Mouse (Mus musculus) liver, postnatal 0 days (tissue): ENCODE results near the gene Ksr2. TPM values are rescaled to one million over a fixed set of nuclear protein-coding genes. Genes with fewer than 3 reads are reported as not detected.
A peak's percentile ranks its signal among the peaks of the same experiment; 100 is the strongest.

Source experiments
- ATAC-seq: fragments of 200-750 bp; cut with Nextera tagmentation; 2 replicates; pipeline ENCODE4 v1.8.0; 2017; ENCODE audit warnings: mild to moderate bottlenecking, moderate library complexity
- DNase-seq: peaks from one replicate; pipeline ENCODE4 v3.0.0-alpha.2; 2016
- H3K27ac ChIP-seq: fragments of 300-500 bp; sonication (generic); 2 replicates; pipeline ENCODE4 v1.5.1; 2014; ENCODE audit warnings: antibody characterized with exemption, moderate library complexity, mild to moderate bottlenecking, low read depth
- H3K27me3 ChIP-seq: fragments of 300-500 bp; sonication (generic); 2 replicates; pipeline ENCODE4 v1.6.1; 2014; ENCODE audit warnings: low read length, control low read depth, mixed read lengths; ENCODE audit not compliant: insufficient read depth
- H3K36me3 ChIP-seq: fragments of 300-500 bp; sonication (generic); replicated peaks from 2 replicates; pipeline ENCODE4 v1.6.1; 2014; ENCODE audit warnings: mild to moderate bottlenecking, control low read depth, low read length, moderate library complexity, mixed read lengths; ENCODE audit not compliant: insufficient read depth
- H3K4me1 ChIP-seq: fragments of 300-500 bp; sonication (generic); 2 replicates; pipeline ENCODE4 v1.6.1; 2014; ENCODE audit warnings: antibody characterized with exemption, mild to moderate bottlenecking, control low read depth; ENCODE audit not compliant: insufficient read depth
- H3K4me2 ChIP-seq: fragments of 300-500 bp; sonication (generic); 2 replicates; pipeline ENCODE4 v1.6.1; 2014; ENCODE audit warnings: low read depth, mild to moderate bottlenecking, low read length, moderate library complexity, mixed read lengths
- H3K4me3 ChIP-seq: fragments of 300-500 bp; sonication (generic); 2 replicates; pipeline ENCODE4 v1.5.1; 2014; ENCODE audit warnings: low read depth, low read length
- H3K9ac ChIP-seq: fragments of 300-500 bp; sonication (generic); replicated peaks from 2 replicates; pipeline ENCODE4 v1.6.1; 2014; ENCODE audit warnings: mild to moderate bottlenecking, moderate library complexity
- H3K9me3 ChIP-seq: fragments of 300-500 bp; sonication (generic); 2 replicates; pipeline ENCODE4 v1.6.1; 2016; ENCODE audit warnings: mild to moderate bottlenecking, control low read depth, low read length, mixed read lengths
- CTCF ChIP-seq: sonication (generic); IDR thresholded peaks from 2 replicates; pipeline ENCODE4 v1.5.1; 2016; ENCODE audit warnings: antibody characterized with exemption, low read depth
- EP300 ChIP-seq: IDR thresholded peaks from 2 replicates; pipeline ENCODE4 v1.6.1; 2016; ENCODE audit warnings: antibody characterized with exemption, low read depth, mild to moderate bottlenecking
- WGBS: fragments of 180-500 bp; shearing (Covaris S2); extraction: QIAGEN DNeasy Blood & Tissue Kit; methylation state at CpG from one replicate; pipeline ENCODE4 v1.1.7; 2014; ENCODE audit not compliant: insufficient replicate concordance; 5-methylcytosine and 5-hydroxymethylcytosine counted together
- polyA plus RNA-seq: library from polyadenylated mRNA; unstranded; fragments of >200 nt; fragmentation: Nextera tagmentation; extraction: Ambion mirVana; gene quantifications from 2 replicates; pipeline ENCODE4 v1.2.1, GENCODE M21; 2015

Gene Ksr2
- 0.08 and 0.09 TPM in 2 replicates for polyA plus RNA-seq

DNA sequence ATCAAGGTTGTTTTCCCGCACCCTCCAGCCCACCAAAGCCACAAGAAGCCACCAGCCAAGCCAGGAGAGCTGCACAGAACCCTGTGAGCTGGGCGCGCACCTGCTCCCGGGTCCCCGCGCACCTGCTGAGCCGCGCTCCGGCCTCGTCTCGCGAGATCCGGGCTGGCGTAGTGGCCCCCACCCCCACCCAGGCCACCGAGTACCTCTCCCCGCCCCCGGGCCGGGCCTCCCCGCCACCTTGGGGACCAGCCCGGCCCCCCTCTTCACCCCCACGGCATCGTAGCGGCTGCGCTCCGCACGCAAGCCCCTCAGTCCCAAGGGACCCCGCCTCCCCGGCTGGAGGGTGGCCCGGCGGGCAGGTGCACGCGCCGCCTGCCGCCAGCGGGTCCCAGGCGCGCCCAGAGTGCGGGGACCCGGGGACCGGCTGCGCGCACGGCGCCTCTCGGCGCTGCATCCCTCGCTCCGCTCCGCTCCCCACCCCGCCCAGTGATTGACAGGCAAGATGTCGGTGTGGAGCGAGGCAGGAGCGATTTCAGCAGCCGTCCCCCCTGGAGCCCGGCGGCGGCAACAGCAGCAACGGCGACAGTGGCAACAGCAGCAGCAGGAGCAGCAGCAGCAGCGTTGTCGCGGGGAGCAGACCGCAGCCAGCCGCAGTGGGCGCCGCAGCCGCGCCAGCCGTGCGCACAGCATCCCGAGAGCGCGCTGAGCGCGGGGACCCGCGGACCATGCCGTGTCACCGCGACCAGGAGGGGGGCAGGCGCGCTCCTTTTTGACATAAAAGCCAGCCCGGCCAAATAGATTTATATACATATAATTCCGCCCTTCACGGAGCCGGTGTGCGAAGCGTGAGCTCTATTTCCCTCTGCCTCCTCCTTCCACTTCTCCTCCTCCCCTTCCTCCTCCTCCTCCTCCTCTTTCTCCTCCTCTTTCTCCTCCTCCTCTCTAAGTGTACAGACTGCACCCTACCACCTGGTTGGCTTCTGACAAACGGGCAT is at the start of gene Ksr2:
Ksr2 (plus strand) TSS at position 494 of the 995 bp plus-strand sequence.
- H3K4me3 ChIP-seq = peak within 1 kb of the TSS; percentile 46
- H3K9ac ChIP-seq = 0 out of 2 replicates have a peak within 1 kb of the TSS, but pooled peaks have one; percentile 9
- peaks cover 4% of the 10 kb centered on the region; the same call in 1 of the 2 replicates for H3K4me1 ChIP-seq
- peaks cover 52% of the 10 kb centered on the region for H3K27me3 ChIP-seq
- no peaks in the 10 kb centered on the region for H3K9me3 ChIP-seq
- DNase-seq (peak; percentile 62), ATAC-seq (peak; percentile 75)
- under 1% methylated on average over 65 of the region's 89 CpGs for WGBS
- peak within 1 kb of the TSS; percentile 78 for H3K4me2 ChIP-seq
- no peaks in the 10 kb centered on the region for H3K36me3 ChIP-seq
- H3K27ac ChIP-seq = no peak within 1 kb of the TSS
- 0 out of 2 replicates have a peak, but pooled peaks have one; percentile 6 for TF ChIP-seq CTCF
- no peak for TF ChIP-seq EP300

DNA sequence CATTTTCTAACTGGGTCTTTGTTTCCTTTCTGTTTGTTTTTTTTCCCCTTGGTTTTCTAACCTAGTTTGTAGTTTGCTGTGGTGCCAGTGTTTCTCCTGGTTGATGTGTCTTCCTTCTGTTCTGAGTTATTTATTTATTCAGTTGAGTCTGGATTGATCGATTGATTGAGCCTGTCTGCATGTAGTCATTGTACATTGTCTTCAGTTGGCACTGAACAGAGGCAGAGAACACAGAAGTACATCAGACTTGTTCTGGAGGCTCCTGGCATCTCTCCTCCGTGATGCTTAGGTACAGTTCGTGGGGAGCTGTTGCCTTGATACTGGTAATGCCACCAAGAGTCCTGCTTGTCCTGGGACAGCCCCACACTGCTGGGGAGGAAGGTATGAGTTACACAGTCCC is 49.0 kb upstream of the Ksr2 start:
- H3K4me1 ChIP-seq = peaks cover 23% of the 10 kb centered on the region
- no peaks in the 10 kb centered on the region for H3K27me3 ChIP-seq
- 64% methylated on average over 3 of the region's 3 CpGs for WGBS
- no peak for DNase-seq
- H3K9ac ChIP-seq = peak overlapping the region; percentile 35
- peak overlapping the region; percentile 91 for H3K27ac ChIP-seq
- no peak overlapping the region for H3K4me3 ChIP-seq
- TF ChIP-seq CTCF (no peak), EP300 (no peak)
- H3K36me3 ChIP-seq = peaks cover 24% of the 10 kb centered on the region
- H3K4me2 ChIP-seq = peak overlapping the region; percentile 8
- ATAC-seq = no peak
- no peaks in the 10 kb centered on the region for H3K9me3 ChIP-seq

DNA sequence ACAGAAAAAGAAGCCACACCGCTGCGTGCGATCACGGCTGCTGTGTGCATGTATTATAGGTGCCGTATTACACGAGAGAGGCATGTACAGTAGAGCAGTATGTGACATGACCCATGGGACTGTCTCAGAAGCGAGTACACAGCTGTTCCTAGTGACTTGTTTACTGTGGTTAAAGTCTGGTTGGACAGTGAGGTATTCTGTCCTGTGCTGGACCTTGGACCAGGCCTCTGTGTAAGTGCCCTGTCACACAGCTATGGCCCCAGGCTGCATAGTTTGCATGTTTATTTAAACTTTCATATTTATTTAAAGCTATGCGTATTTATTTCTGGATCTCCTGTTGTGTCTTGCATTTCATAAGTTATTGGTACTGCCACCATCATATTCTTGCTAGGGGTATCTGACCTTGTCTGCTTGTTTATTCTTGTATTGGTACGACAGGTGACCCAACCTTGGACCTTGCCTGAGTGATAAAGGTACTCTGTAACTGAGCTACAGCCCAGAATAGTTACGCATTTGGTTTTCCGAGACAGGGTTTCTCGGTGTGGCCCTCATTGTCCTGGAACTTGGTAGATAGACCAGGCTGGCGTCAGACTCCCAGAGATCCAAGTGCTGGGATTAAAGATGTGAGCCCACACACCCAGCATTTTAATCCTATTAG is 47.8 kb upstream of the Ksr2 start:
- WGBS = 70% methylated on average over 13 of the region's 13 CpGs

DNA sequence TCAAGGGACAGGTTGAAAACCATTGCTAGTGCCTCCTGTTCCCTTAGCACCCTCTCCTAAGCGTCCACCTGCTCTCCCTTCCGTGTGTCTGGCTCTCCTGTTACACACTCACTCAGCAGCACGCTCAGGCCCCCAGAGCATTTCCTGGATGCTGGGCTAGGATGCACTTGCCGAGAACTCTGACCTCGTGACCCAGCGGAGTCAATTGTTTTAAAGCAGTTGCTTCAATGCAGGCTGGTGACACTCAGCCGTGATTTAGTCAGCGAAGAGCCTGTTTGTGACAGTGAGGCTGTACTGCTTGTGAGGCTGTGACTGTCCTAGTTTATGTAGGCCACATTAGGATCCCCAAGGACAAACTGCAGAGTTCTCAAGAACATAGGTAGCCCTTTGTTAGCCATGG is 46.6 kb upstream of the Ksr2 start:
- peak overlapping the region; percentile 91 for H3K27ac ChIP-seq
- WGBS = 59% methylated on average over 8 of the region's 8 CpGs

More for the DNA sequence above, 47.8 kb upstream of the Ksr2 start:
- peak overlapping the region; percentile 91 for H3K27ac ChIP-seq
- TF ChIP-seq EP300 = peak; percentile 70
- no peak for TF ChIP-seq CTCF
- no peak overlapping the region for H3K4me3 ChIP-seq
- no peaks in the 10 kb centered on the region for H3K27me3 ChIP-seq
- ATAC-seq (peak; percentile 95), DNase-seq (peak; percentile 35)
- peaks cover 14% of the 10 kb centered on the region for H3K4me1 ChIP-seq
- H3K4me2 ChIP-seq = peak overlapping the region; percentile 40
- peaks cover 29% of the 10 kb centered on the region for H3K36me3 ChIP-seq
- H3K9ac ChIP-seq = no peak overlapping the region; the same call in 1 of the 2 replicates
- no peaks in the 10 kb centered on the region for H3K9me3 ChIP-seq

DNA sequence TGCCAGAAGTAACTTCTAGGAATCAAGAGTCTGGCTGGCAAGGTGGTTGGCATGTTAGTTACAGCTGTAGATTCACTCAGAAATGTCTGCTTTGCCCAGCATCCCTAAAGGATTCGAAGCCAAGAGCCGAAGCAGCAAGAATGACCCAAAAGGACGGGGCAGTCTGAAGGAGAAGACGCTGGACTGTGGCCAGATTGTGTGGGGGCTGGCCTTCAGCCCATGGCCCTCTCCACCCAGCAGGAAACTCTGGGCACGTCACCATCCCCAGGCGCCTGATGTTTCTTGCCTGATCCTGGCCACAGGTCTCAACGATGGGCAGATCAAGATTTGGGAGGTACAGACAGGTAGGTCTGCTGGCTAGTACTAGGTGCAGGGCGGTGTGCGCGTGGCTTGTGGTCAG is 43.2 kb upstream of the Ksr2 start:
- no peak overlapping the region for H3K9ac ChIP-seq
- no peak overlapping the region for H3K4me2 ChIP-seq
- H3K4me3 ChIP-seq = no peak overlapping the region
- peaks cover 5% of the 10 kb centered on the region for H3K4me1 ChIP-seq
- no peak for DNase-seq
- no peaks in the 10 kb centered on the region for H3K27me3 ChIP-seq
- no peak overlapping the region for H3K27ac ChIP-seq
- ATAC-seq = no peak
- TF ChIP-seq CTCF (no peak), EP300 (no peak)
- H3K36me3 ChIP-seq = peaks cover 45% of the 10 kb centered on the region
- H3K9me3 ChIP-seq = no peaks in the 10 kb centered on the region
- 81% methylated on average over 10 of the region's 10 CpGs for WGBS

More for the DNA sequence above, 46.6 kb upstream of the Ksr2 start:
- Histone ChIP-seq H3K36me3 (peaks cover 41% of the 10 kb centered on the region), H3K9me3 (no peaks in the 10 kb centered on the region), H3K27me3 (no peaks in the 10 kb centered on the region), H3K4me3 (no peak overlapping the region), H3K4me1 (peaks cover 14% of the 10 kb centered on the region), H3K4me2 (no peak overlapping the region), H3K9ac (no peak overlapping the region)
- TF ChIP-seq EP300 (no peak), CTCF (no peak)
- DNase-seq (no peak), ATAC-seq (no peak)

DNA sequence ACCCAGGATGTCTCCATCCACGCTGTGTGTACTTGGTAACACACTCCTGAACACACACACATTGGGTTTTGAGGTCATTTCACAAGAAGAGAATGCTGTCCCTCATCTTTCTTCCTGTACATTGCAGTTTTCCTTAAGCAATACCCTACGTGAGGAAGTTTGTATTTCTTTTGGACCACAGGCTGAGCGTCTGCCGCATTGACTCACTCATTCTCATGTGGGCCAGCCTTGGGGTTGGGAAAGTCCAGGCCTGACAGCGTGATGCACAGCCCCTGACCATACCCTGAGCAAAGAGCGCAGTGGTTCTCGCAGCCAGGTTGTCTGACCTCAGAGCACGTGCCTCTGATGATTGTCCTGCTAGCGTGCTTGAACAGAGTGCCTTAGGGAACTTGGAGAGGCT is 40.4 kb upstream of the Ksr2 start:
- no peaks in the 10 kb centered on the region for H3K27me3 ChIP-seq
- peaks cover 5% of the 10 kb centered on the region for H3K4me1 ChIP-seq
- peaks cover 59% of the 10 kb centered on the region for H3K36me3 ChIP-seq
- DNase-seq (no peak), ATAC-seq (peak; percentile 26; the same call in 1 of the 2 replicates)
- no peak overlapping the region for H3K9ac ChIP-seq
- H3K9me3 ChIP-seq = no peaks in the 10 kb centered on the region
- TF ChIP-seq CTCF (no peak), EP300 (no peak)
- no peak overlapping the region for H3K27ac ChIP-seq
- WGBS = 73% methylated on average over 9 of the region's 9 CpGs
- H3K4me2 ChIP-seq = no peak overlapping the region
- H3K4me3 ChIP-seq = no peak overlapping the region
